Mouse (Mus musculus): Measurements from ENCODE around the gene Gm21310. TPM values are rescaled to one million over a fixed set of nuclear protein-coding genes. Genes with fewer than 3 reads are reported as not detected.
"Not testable (repeated sequence)": the region's sequence is repeated elsewhere in the genome, so short reads cannot be mapped to it uniquely, and the experiment has no call there.

Gene Gm21310
- not detected in 2 replicates for polyA plus RNA-seq (2016; fragmentation: Nextera tagmentation; extraction: Ambion mirVana)

DNA sequence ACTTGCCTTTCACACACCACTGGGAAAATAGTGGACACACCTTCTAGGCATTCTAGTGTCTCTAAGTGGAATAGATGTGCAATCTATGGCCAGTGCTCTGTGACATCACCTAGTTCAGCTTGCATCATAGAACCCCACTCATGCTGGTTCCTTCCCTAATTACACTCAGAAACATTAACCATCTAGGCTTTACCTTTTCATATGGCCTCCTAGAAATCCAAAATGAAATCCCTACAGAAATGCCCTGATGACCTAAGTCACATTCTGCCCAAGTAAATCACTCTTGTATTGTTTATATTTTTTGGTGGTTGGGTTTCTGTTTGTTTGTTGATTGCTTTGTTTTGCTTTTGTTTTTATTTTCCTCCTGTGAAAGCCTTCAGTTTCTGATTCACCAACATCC is at the start of gene Gm21310:
Gene Gm21310 (minus strand): TSS at position 101 of the 400 bp plus-strand sequence.
- not testable (repeated sequence) for H3K36me3 ChIP-seq; H3K4me1 ChIP-seq; H3K4me2 ChIP-seq (replicated peaks); H3K4me3 ChIP-seq; H3K9ac ChIP-seq (replicated peaks); H3K27ac ChIP-seq (replicated peaks); ATAC-seq (ENCODE audit: low FRiP score, low read depth); H3K27me3 ChIP-seq; H3K9me3 ChIP-seq

Other genes with a start within 250 kb of the Gm21310 start
- not detected in 2 replicates for gene Gm20834, start 177.4 kb upstream of the Gm21310 start, polyA plus RNA-seq (2016; fragmentation: Nextera tagmentation; extraction: Ambion mirVana)